Mouse (Mus musculus) layer of hippocampus, adult 8-10 months (tissue): ENCODE measurements around the gene Clec2e. TPM values are rescaled to one million over a fixed set of nuclear protein-coding genes. Genes with fewer than 3 reads are reported as not detected.
"Not testable (repeated sequence)": the region's sequence is repeated elsewhere in the genome, so short reads cannot be mapped to it uniquely, and the experiment has no call there.

Source experiments
- DNase-seq, 2 experiments: peaks; one replicate each; pipeline ENCODE4 v3.0.0; 2022; ENCODE audit warnings: low spot score in 2 of 2
- total RNA-seq, 4 experiments: library from RNA; stranded (reverse); gene quantifications; 2 replicates each; pipeline ENCODE4 v1.2.4; 2022

The Clec2e gene
- not detected for total RNA-seq

- DNase-seq = not testable (repeated sequence)
Measured at GRCm38 (mm10) chr6:129100794-129101193, at the start of gene Clec2e. TSS of gene Clec2e (minus strand) at chr6:129100913.

- DNase-seq = no peak
Measured at GRCm38 (mm10) chr6:129146812-129147211, 46.1 kb upstream of the Clec2e start.

GRCm38 (mm10) chr6:129132604-129133341 is 32.1 kb upstream of the Clec2e start:
- DNase-seq = no peak

GRCm38 (mm10) chr6:129126861-129127260 is 26.1 kb upstream of the Clec2e start:
- DNase-seq = no peak

GRCm38 (mm10) chr6:129124531-129124930 is 23.8 kb upstream of the Clec2e start:
- not testable (repeated sequence) for DNase-seq

GRCm38 (mm10) chr6:129116223-129116622 is 15.5 kb upstream of the Clec2e start:
- DNase-seq = no peak

- not testable (repeated sequence) for DNase-seq
Measured at GRCm38 (mm10) chr6:129114237-129114636, 13.5 kb upstream of the Clec2e start.

- no peak for DNase-seq
Measured at GRCm38 (mm10) chr6:129113769-129114168, 13.1 kb upstream of the Clec2e start.

GRCm38 (mm10) chr6:129113030-129113673 is 12.4 kb upstream of the Clec2e start:
- DNase-seq = no peak

- no peak for DNase-seq
Measured at GRCm38 (mm10) chr6:129112526-129112925, 11.8 kb upstream of the Clec2e start.

- no peak for DNase-seq
Measured at GRCm38 (mm10) chr6:129107916-129108315, 7.2 kb upstream of the Clec2e start.

- no peak for DNase-seq
Measured at GRCm38 (mm10) chr6:129102858-129103555, 2.3 kb upstream of the Clec2e start.

- no peak for DNase-seq
Measured at GRCm38 (mm10) chr6:129101604-129102003, 891 bp upstream of the Clec2e start.

- DNase-seq = no peak
Measured at GRCm38 (mm10) chr6:129097929-129098328, 2.8 kb downstream of the Clec2e start.

GRCm38 (mm10) chr6:129095166-129095565 is 5.5 kb downstream of the Clec2e start:
- DNase-seq = peak in 1 of 2 experiments; percentile 4

- not testable (repeated sequence) for DNase-seq
Measured at GRCm38 (mm10) chr6:129088596-129088995, 12.1 kb downstream of the Clec2e start.

GRCm38 (mm10) chr6:129088161-129088560 is 12.6 kb downstream of the Clec2e start:
- DNase-seq = peak in 1 of 2 experiments; percentile 7

GRCm38 (mm10) chr6:129086031-129086430 is 14.7 kb downstream of the Clec2e start:
- not testable (repeated sequence) for DNase-seq

- no peak for DNase-seq
Measured at GRCm38 (mm10) chr6:129085098-129085497, 15.6 kb downstream of the Clec2e start.

GRCm38 (mm10) chr6:129066986-129067385 is 33.7 kb downstream of the Clec2e start:
- peak; percentile 25 to 39 for DNase-seq

- no peak for DNase-seq
Measured at GRCm38 (mm10) chr6:129066530-129066929, 34.2 kb downstream of the Clec2e start.

- DNase-seq = no peak
Measured at GRCm38 (mm10) chr6:129065857-129066256, 34.9 kb downstream of the Clec2e start.
